Mouse (Mus musculus) layer of hippocampus, adult 18-20 months (tissue): ENCODE results near the gene 1700012B07Rik. TPM values are rescaled to one million over a fixed set of nuclear protein-coding genes. Genes with fewer than 3 reads are reported as not detected.

ENCODE experiments used
- DNase-seq, 2 experiments: peaks; one replicate each; pipeline ENCODE4 v3.0.0; 2022; ENCODE audit warnings: low spot score in 2 of 2
- long read RNA-seq: library from polyadenylated mRNA; stranded (forward); transcript quantifications from one replicate; pipeline ENCODE4 v2.0.0, GENCODE M21; 2021
- total RNA-seq, 2 experiments: library from RNA; stranded (reverse); gene quantifications; 2 replicates each; pipeline ENCODE4 v1.2.3; 2021

1700012B07Rik gene
- not detected for total RNA-seq
- long read RNA-seq, result 0 reads

DNA sequence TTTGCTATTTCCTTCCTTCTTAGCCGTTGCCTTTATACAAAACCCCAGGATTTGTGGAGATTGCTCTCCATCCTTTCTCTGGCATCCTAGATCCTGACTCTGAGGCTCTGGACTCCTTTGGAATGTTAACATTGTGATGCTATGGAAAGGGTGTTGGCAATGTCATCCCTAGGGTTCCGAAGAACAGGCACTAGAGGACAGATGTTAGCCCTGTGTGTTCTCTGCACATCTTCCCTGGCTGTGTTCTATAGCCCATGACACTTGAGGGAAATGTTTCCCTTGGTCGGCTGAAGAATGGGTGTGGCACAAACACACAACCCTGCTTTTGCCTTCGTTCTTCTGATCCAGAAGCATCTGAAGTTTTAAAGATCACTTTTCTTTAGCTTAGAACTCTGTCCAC is at the start of gene 1700012B07Rik:
Gene 1700012B07Rik, minus strand, starts transcription at position 101 of the 400 bp plus-strand sequence.
- DNase-seq, result no peak

DNA sequence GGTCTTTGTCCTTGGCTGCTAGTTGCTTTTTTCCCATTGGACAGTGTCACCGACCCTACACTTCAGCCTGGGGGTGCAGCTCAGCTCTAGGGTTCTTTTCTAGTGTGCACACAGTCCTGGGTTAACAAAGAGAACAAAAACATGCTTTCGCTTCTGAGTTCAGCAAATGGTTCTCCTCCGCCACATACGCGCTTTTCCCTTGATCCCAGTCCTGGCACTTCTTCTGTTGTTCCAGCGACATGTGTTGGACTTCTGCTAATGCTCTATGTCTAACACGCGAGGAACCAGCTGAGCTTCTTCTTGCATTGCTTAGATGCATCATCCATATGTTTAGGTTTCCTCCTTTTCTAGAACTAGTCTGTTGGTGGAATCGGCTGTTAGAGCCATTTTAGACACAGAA is 48.9 kb upstream of the 1700012B07Rik start:
- peak in 1 of 2 experiments; percentile 40 for DNase-seq

DNA sequence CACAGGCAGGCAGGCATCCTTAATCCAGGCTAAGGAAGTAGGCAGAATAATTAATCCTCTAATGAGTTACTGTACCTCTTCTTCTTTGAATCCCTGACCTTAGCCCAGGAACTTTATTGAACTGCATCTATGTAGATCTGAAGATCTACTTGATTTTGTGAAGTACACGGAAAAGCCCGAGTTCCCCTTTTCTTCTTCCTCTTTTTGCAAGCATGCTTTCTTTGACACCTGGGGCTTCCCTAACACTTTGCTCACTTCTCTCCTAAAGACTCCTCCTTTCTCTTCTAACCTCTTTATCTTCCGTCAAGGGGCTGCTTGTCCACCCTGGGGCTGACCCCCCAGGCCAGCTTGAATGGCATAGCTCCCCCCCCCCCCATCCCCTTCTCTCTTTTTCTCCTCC is 48.0 kb upstream of the 1700012B07Rik start:
- DNase-seq, result no peak

DNA sequence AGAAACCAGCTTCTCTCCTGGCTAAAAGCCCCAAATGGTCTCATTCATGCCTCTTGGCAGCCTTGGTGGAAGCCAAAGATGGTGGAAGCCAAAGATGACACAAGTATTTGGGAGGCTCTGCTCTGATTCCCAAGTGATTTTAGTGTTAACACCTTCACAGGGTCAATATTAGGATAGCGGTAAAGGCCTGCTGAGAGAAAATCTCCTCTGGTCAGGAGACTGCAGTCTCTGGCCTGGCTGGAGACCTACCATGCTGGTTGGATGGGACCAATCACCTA is 47.6 kb upstream of the 1700012B07Rik start:
- no peak for DNase-seq

DNA sequence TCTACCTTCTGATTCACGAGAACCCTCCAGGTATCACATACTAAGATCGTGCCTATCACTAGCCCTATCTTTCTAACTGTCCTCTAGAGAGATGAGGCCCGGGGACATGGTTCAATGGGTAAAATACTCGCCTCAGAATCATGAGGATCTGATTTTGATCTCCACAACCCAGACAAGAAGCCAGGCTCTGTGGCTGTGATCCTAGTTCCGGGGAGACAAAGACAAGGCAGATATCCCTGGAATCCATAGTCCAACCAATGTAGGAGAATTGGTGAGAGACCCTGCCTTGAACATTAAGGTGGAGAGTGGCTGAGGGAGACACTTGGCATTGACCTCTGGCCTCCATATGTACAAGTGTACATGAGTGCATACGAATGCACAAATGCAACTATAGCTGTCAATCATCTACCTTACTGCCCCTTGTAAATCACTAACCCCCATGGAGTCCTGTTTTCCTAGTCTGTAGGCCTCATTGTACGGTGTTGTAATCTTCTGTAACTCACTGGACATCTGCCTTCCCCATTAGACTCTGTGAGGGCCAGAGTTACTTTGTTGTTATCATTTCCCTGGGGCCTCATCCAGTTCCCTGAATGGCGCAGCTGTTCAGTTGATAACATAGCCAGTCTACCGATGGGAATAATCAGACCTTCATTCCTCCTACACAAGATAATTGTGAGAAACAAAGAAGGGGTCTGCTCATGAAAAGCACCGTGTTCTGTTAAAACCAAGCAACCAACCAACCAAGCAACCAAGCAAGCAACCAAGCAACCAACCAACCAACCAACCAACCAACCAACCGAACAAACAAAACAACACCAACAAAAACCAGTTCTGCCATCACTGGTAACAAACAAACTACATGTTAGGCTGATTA is 47.0 kb upstream of the 1700012B07Rik start:
- no peak for DNase-seq

DNA sequence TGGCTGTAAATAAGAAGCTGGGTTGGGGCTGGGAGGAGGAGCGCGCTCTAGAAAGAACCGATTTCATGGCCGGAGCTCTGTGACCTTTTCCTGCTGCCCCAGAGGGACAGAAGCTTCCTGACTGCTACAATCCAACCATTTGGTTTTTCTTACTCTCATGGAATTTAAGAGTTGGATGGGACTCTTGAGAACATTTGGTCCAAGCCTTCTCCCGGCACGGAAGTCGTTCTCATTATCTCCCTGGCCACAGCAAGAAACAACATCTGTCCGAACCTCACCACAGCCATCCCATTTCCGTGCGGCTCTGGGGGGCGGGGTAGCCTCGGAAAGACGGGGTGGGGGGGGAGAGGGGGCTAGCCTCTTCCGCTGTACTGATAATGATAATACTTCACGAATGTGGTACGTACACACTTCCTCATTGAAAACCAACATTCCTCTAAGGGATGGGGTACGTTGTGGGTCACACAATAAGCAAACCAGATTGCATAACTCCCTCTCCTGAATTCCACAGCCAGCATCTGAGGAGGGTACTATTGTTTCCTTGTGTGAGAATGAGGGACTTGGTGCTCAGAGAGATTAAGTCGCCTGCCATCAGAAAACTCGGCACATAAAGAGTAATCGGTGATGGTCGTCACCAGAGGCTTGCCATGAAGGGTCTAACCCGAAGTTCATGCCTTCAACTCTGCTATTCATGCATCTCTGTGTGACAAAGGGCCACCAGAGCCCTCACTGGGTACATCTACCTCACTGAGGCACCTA is 46.2 kb upstream of the 1700012B07Rik start:
- DNase-seq, result no peak

DNA sequence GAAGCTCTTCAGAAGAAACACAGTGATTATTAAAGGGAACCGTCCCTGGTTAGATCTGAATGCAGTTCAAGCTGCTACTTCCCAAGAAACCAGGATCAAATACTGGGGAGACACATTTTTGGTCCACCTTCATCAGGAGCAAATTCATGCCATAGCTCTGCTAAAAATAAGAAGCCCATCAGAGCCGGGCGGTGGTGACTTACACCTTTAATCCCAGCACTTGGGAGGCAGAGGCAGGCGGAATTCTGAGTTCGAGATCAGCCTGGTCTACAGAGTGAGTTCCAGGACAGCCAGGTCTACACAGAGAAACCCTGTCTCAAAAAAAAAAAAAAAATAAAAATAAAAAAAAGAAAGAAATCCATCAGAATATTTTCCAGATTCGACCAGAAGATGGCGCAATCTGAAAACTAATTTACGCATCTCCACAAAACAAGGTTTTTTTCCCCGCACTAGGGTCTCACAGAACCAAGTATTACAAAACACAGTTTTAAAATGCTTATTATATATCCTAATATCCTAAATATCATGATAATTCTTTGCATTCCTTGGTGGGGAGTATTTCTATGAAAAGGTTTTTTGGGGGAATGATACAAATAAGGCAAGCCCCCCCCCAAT is 45.4 kb upstream of the 1700012B07Rik start:
- DNase-seq, result peak in 1 of 2 experiments; percentile 43

DNA sequence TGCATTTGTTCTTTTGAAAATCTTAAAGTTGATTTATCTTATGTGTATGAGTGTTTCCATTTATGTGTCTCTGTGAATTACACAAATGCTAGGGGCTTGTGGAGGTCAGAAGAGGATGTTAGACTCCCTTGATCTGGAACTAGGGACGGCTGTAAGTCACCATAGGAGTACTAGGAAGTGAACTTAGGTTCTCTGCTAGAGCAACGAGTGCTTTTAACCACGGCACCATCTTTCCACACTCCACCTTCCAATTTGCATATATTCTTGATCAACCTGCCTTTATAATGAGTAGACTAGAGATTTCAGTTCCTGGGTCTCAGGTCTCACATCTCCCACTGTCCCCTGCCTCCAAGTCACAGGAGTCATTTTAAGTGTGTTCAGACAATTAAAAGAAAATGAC is 44.8 kb upstream of the 1700012B07Rik start:
- no peak for DNase-seq

DNA sequence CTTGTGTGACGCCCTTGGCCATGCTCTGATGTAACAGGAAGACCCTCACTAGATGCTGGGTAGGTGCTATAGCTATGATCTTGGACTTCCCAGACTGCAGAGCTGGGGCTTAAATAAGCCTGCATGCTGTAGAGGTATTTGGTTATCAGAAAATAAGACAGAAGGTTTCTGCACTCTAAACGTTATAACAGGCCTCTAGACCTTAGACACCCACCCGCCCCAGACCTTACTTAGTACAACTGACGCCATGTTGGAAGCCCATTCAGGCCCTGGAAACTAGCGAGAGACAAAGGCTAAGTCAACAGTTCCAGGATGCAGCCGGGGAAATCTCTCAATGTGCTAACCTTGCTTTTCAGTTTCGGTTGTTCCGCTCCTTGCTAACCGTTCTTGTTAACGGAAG is 44.2 kb upstream of the 1700012B07Rik start:
- no peak for DNase-seq

DNA sequence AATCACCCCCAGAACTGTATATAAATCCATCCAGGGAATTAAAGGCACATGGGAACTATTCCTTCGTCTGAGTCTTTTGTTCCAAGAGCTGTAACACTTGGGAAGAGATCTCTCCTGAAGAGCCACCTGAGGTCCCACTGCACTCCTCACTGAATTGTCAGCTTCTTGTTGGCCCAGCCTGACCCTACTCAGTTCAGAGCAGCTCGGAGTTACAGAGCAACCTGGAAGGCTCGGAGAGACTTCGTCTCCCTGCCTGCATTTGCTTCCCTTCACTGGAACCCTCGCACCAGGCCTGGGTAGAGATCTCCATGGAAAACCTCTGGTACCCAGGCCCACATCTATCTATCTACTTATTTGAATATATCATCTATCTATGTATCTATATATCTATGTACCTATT is 40.0 kb upstream of the 1700012B07Rik start:
- no peak for DNase-seq

DNA sequence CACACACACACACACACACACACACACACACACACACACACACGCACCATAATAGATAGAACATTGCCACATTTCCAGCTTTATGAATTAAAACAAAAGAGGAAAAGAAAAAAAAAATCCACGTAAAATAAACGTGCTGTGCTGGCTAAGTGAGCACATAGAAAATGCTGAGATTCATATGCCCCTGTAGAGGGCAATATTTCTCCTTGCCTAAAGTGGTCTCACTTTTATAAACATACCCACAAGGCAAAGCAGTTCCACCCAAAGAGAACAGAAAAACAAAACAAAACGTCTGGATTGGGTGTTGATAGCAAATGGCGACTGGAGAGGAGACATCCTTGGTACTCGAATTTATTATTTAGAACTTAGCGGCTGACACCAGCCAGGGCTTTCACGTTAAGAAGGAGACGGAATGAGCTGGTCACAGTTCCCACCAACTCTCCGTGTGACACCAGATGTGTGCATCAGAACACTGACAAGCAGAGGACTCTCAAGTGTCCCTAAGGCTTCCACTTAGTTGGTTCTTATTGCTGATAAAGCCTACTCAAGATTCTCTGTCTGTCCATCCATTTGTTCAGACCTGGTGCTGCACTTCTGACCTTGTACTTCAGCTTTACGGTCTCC is 38.8 kb upstream of the 1700012B07Rik start:
- DNase-seq, result no peak

DNA sequence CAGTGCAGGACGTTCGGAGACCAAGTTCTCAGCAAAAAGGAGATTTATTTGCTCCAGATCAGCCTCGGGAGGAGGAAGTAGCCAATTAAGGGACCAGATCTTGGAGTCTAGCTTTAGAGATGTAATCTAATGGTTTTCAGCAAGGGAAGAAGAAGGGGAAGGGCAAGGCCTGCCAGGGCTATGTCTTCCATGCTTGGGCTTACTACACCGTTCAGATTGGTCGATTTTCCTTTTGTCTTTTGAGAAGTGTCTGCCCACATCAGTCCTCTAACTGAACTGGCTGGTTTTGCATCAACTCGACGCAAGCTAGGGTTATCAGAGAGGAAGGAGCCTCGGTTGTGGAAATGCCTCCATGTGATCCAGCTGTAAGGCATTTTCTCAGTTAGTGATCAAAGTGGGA is 37.7 kb upstream of the 1700012B07Rik start:
- no peak for DNase-seq

DNA sequence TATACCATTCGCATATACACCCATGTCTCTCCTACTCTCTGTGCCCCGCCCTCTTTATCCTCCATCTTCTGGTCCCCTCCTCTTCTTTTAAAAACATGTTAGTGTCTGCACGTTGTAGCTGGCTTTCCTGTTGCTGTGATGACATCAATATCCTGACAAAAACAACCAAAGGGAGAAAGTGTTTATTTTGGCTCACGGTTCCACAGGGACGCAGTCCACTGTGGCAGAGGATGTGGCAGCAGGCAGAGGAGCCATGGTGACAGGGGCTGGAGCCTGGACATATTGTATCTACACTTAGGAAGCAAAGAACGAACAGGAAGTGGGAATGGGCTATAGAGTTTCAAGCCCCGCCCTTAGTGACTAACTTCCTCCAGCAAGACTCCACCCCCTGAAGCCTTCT is 36.1 kb upstream of the 1700012B07Rik start:
- no peak for DNase-seq

DNA sequence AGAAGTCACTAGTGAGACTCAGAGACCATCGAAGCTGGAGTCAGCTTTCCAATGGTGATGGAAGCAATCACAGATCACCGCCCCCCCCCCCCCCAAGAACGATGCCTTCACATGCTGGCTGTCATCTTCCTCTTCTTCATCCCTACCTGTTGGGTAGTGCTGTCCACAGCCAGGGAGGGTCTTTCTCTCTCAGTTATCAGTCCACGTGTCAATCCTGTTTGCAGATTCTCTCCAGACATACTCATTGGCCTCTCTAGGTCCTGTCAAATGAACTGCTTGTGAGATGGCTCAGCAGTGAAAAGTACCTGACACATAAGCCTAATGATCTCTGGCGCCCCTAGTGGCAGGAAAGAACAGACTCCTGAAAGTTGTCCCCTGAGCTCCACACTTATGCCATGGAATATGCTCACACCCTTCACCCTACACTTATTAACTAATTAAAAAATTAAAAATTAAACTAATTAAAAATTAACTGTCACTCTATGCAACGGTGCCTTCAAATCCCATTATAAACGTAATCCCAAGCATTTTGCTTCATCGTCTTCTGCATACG is 35.4 kb upstream of the 1700012B07Rik start:
- peak in 1 of 2 experiments; percentile 58 for DNase-seq

DNA sequence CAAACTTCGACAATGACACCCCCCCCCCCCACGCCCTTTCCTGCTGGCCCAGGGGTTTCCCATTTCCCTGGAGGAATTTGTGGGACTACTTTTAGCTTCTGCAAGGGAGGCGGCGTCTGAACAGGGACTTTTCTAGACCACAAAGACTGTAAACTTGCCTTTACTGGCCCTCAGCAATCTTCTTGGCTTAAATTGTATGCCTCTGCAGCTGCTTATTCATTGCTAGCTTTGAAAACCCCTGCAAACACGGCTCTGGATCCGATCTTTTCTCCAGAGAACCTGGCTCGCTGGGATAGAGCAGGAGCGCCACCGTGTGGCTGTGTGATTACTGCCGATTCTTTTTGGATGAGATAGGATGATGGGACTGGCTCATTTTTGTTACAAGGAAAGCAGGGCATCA is 32.7 kb upstream of the 1700012B07Rik start:
- DNase-seq, result peak; percentile 80 to 95

DNA sequence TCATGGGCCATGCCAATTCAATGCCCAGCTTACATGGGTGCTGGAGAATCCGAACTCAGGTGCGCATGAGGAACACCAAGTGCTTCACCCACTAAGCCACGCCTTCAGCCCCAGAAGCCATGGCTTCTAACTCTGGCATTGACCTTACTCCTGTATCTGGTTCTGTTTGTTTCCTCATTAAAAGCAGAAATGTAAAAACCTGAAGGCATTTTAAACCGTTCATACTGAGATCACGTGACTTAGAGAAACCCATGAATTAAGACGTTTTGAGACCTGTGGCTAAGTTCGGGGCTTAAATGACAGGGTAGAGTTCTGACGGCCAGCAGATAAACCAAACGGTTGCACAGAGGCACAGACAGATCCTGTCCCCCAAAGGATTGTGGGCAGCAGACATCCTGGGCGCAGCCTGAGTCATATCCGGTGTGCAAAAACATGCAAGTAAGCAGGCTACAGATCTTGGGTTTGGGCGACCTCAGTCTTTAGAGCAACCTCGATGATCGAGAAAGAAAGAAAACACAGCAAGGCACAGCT is 32.2 kb upstream of the 1700012B07Rik start:
- DNase-seq, result no peak

DNA sequence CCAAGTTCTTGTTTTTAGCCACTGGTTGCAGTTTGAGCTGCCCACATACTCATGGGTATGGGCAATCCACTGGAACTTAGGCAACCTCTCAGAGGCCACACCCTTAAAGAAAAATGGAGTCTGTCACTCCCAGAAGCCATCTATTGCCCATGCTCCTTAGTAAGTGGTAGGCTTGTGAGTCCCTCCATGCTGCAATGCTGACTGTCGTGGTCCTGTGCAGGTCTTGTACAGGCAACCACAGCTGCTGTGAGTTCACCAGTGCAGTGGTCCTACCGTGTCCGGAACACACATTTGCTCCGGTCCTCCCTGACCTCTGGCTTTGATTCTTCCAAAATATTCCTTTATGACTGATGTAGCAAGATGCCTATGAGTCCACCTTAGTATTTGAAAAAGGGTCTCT is 31.6 kb upstream of the 1700012B07Rik start:
- no peak for DNase-seq

DNA sequence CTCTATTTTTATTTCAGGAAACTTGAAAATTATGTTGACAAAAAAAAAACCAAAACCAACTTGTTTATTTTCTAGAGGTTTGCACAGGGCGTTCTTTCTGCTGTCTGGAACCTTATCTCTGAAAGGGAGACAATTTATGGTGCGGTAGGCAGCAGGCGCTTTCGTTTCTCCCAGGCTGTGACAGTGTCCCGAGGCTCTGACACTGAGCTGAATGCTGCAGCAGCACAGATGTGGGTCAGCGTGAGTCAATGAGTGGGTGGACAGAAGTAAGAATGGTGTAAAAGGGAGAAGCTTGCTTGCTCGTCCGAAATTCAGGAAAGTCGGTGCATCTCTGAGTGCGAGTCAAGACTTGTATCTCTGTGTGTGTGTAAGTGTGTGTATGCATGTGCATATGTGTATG is 29.2 kb upstream of the 1700012B07Rik start:
- DNase-seq, result no peak

DNA sequence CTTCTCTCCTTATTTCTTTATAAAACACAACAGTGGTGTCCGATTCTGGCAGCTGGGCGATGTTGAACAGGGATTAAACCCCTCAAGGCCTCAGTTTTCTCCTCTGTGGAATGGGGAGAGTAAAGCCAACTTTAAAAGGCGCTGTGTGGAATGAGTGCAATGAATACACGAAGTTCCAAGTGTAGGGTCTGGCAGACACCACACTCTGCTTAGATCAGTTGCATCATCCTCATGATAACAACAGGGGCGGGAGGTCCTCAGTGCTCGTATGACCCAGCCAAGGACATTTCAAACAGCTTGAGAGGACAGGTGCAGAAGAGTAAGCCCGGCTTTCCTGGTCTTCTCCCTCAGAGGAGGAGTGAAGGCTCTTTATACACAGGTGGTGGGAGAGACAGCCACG is 26.2 kb upstream of the 1700012B07Rik start:
- no peak for DNase-seq

DNA sequence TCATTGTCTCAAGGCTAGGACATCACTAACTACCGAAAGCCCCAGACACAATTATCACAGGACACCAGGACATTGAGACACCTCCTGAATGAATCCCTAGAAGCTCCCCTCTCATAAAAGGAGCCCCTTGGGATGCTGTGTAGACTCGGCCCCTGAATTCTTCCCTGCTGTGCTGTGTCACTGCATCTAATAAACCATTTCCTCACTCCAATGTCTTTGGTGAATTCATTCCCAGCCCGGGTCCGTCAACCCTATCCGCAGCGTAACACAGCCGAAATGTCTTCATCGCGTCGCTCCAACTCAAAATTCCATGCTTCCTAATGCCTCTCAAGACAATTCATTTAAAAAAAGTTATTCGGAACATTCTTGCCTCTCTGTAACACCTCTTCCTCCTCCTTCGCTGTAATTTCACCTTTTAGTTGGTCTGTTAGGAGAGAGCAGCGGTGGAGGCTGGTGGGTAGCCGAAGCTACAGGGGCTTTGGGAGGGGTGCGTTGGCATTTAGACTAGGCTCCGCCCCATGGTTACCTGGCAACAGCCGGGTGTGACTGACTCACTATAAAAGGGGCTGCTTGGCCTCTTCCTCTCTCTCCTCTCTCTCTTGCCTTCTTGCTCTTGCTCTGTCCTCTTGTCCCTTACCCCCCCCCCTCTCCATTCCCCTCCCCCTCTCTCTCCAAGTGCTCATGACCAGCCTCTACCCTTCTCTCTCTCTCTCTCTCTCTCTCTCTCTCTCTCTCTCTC is 25.6 kb upstream of the 1700012B07Rik start:
- no peak for DNase-seq
